In the genomic region with DNA sequence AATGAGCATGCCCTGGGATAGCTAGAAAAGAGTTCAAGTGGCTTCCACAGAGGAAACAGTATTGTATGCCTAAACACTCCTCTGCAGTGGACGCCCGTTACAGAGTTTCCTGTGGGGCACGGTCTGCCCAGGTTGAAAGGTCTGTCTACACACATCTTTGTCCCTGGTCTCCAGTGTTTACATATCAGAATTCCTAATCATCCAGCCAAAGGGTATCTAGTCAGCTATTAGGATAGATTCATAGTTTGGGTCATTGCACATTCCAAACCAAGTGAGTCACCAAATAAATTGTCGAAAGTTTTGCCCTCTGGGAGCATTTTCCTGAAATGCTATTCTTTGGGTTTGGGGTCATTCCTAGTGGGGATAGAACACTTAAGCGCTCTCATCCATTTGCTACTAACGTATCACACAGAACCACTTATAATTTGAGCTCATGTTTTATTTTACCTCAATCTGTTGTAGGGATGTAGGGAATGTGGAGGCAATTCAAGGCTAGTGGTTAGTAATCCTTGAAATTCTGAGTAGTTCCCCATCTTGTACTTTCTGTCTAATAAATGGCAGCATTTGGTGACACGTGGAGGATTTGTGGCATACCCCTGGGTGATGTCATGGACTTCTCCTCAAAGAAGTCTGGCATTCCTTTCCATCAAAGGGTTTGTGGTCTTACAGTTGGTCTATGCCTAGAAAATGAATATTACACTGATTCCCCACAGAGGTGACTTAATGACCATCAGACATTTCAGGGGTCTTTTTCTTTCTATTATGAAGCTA, we compare ENCODE assay signal across 12 mouse cellular contexts. TPM values are rescaled to one million over a fixed set of nuclear protein-coding genes. Genes with fewer than 3 reads are reported as not detected.
DNase-seq lines count a peak whose midpoint lies in the region; ATAC-seq and TF ChIP-seq lines count a peak whose summit lies in the region.
"Had no signal": no experiment of that assay in that cellular context is flagged by ENCODE, and none has a peak within 500 bp of the region (broad histone marks: within the 10 kb centered on the region; RNA-seq: fewer than 3 reads in every experiment).

No protein-coding gene starts in this region.

- no peaks in the 10 kb centered on the region for H3K36me3 ChIP-seq in heart, embryonic 11.5 days (ENCODE audit: control insufficient read depth, insufficient read depth, low read length)
- H3K36me3 ChIP-seq in limb, embryonic 12.5 days = no peaks in the 10 kb centered on the region
- H3K36me3 ChIP-seq in hindbrain, postnatal 0 days (ENCODE audit: insufficient read depth, low read length) = no peaks in the 10 kb centered on the region
- H3K36me3 ChIP-seq: neural tube, embryonic 13.5 days had no signal

- DNase-seq in heart, postnatal 25 days (ENCODE audit: low spot score) = no peak
- peak; percentile 31 for DNase-seq in lung, postnatal 10 days
- no peak for DNase-seq in lung, postnatal 36 days
- no peak for DNase-seq in retina, postnatal 1 day
- DNase-seq in hindbrain, postnatal 0 days (ENCODE audit: low spot score) = no peak
- DNase-seq: right cerebral cortex, postnatal 14 days had no signal

- H3K9me3 ChIP-seq in heart, embryonic 11.5 days (replicated peaks; ENCODE audit: control insufficient read depth, low read length) = no peaks in the 10 kb centered on the region
- no peaks in the 10 kb centered on the region for H3K9me3 ChIP-seq in limb, embryonic 12.5 days
- no peaks in the 10 kb centered on the region for H3K9me3 ChIP-seq in hindbrain, postnatal 0 days (ENCODE audit: low read length)
- H3K9me3 ChIP-seq: neural tube, embryonic 13.5 days had no signal

- no peak for TF ChIP-seq CTCF in hindbrain, postnatal 0 days (IDR thresholded peaks at IDR 0.05; ENCODE audit: low read depth)

- H3K9ac ChIP-seq in heart, embryonic 11.5 days (ENCODE audit: low read depth, low read length) = no peak overlapping the region
- H3K9ac ChIP-seq in limb, embryonic 12.5 days (replicated peaks) = no peak overlapping the region
- no peak overlapping the region for H3K9ac ChIP-seq in hindbrain, postnatal 0 days (replicated peaks; ENCODE audit: low read length)
- H3K9ac ChIP-seq: neural tube, embryonic 13.5 days had no signal

- no peak for ATAC-seq in heart, embryonic 11.5 days (replicated peaks; ENCODE audit: insufficient number of reproducible peaks, low FRiP score, low TSS enrichment)
- ATAC-seq in limb, embryonic 12.5 days (ENCODE audit: insufficient number of reproducible peaks, insufficient read depth, low FRiP score, low TSS enrichment, low read depth) = no peak
- no peak for ATAC-seq in megakaryocyte progenitor cell, adult 5-6 weeks (replicated peaks; ENCODE audit: poor library complexity)
- no peak for ATAC-seq in hindbrain, postnatal 0 days
- ATAC-seq: forebrain, embryonic 14.5 days had no signal

- H3K4me3 ChIP-seq in heart, embryonic 11.5 days (ENCODE audit: low read depth, low read length) = no peak overlapping the region
- H3K4me3 ChIP-seq in limb, embryonic 12.5 days (replicated peaks) = no peak overlapping the region
- no peak overlapping the region for H3K4me3 ChIP-seq in hindbrain, postnatal 0 days (ENCODE audit: low read length)
- H3K4me3 ChIP-seq: neural tube, embryonic 13.5 days had no signal

- peaks cover 36% of the 10 kb centered on the region for H3K4me1 ChIP-seq in heart, embryonic 11.5 days (ENCODE audit: control insufficient read depth, insufficient read depth, low read length)
- peaks cover 22% of the 10 kb centered on the region for H3K4me1 ChIP-seq in limb, embryonic 12.5 days (replicated peaks)
- no peaks in the 10 kb centered on the region for H3K4me1 ChIP-seq in hindbrain, postnatal 0 days (ENCODE audit: insufficient read depth, low read length)

- intact Hi-C loops in heart, postnatal 25 days (cut with DNase I) = no loop called here

- no peaks in the 10 kb centered on the region for H3K27me3 ChIP-seq in heart, embryonic 11.5 days (ENCODE audit: control insufficient read depth, insufficient read depth, low read length)
- no peaks in the 10 kb centered on the region for H3K27me3 ChIP-seq in limb, embryonic 12.5 days
- H3K27me3 ChIP-seq in hindbrain, postnatal 0 days (ENCODE audit: insufficient read depth, low read length) = no peaks in the 10 kb centered on the region
- H3K27me3 ChIP-seq: CH12.LX; neural tube, embryonic 13.5 days had no signal

- H3K4me2 ChIP-seq in heart, embryonic 11.5 days = no peak overlapping the region
- H3K4me2 ChIP-seq in limb, embryonic 12.5 days = no peak overlapping the region
- no peak overlapping the region for H3K4me2 ChIP-seq in hindbrain, postnatal 0 days (ENCODE audit: low read depth, low read length)
- H3K4me2 ChIP-seq: neural tube, embryonic 13.5 days had no signal

- 66% methylated on average over 7 of the region's 7 CpGs for WGBS in heart, embryonic 11.5 days (ENCODE audit: insufficient replicate concordance)
- 79% methylated on average over 7 of the region's 7 CpGs for WGBS in limb, embryonic 12.5 days
- WGBS in hindbrain, postnatal 0 days = 86% methylated on average over 7 of the region's 7 CpGs

- peak overlapping the region; percentile 46; the same call in 1 of the 2 replicates for H3K27ac ChIP-seq in heart, embryonic 11.5 days (ENCODE audit: low read depth, low read length)
- H3K27ac ChIP-seq in limb, embryonic 12.5 days = 0 out of 2 replicates have a peak overlapping the region, but pooled peaks have one; percentile 1
- H3K27ac ChIP-seq in hindbrain, postnatal 0 days = no peak overlapping the region
- H3K27ac ChIP-seq: neural tube, embryonic 13.5 days had no signal

RNA-seq across cellular contexts. Expression of gene Map3k20, which starts 33.8 kb away (rescaled TPM):
- 62.5 and 68.7 TPM in 2 replicates for polyA plus RNA-seq in heart, embryonic 11.5 days (2014; fragmentation: Nextera tagmentation; extraction: Ambion mirVana)
- total RNA-seq in heart, postnatal 25 days (2021) = 100 to 1,000 TPM; 271 to 291 TPM
- 9.7 and 10.9 TPM in 2 replicates for polyA plus RNA-seq in limb, embryonic 12.5 days (2016; fragmentation: Nextera tagmentation; extraction: Ambion mirVana)
- total RNA-seq in megakaryocyte progenitor cell, adult 5-6 weeks (2015) = 76.0 and 84.5 TPM in 2 replicates
- total RNA-seq in megakaryocyte progenitor cell, adult 5-6 weeks (2017) = 57.9 and 61.8 TPM in 2 replicates
- 6.0 and 6.6 TPM in 2 replicates for total RNA-seq in hindbrain, postnatal 0 days (2014; rRNA removed)
- polyA plus RNA-seq in hindbrain, postnatal 0 days (2015; fragmentation: Nextera tagmentation; extraction: Ambion mirVana) = 3.5 and 3.6 TPM in 2 replicates
